Mouse (Mus musculus) heart, embryonic 16.5 days (tissue): Measurements from ENCODE around the gene Mpnd. TPM values are rescaled to one million over a fixed set of nuclear protein-coding genes. Genes with fewer than 3 reads are reported as not detected.

Experiments used
- ATAC-seq: fragments of 200-750 bp; cut with Nextera tagmentation; replicated peaks from 2 replicates; pipeline ENCODE4 v1.8.0; 2017; ENCODE audit warnings: moderate number of reproducible peaks; ENCODE audit not compliant: insufficient read depth, low FRiP score; ENCODE audit errors: extremely low read depth
- H3K27ac ChIP-seq: fragments of 300-500 bp; sonication (generic); 2 replicates; pipeline ENCODE4 v1.5.1; 2014; ENCODE audit warnings: mild to moderate bottlenecking, low read length, control low read depth, moderate library complexity
- H3K27me3 ChIP-seq: fragments of 300-500 bp; sonication (generic); 2 replicates; pipeline ENCODE4 v1.6.1; 2014; ENCODE audit warnings: low read length, mixed read lengths; ENCODE audit not compliant: control insufficient read depth, insufficient read depth
- H3K36me3 ChIP-seq: fragments of 300-500 bp; sonication (generic); 2 replicates; pipeline ENCODE4 v1.6.1; 2014; ENCODE audit not compliant: control insufficient read depth, insufficient read depth
- H3K4me1 ChIP-seq: fragments of 300-500 bp; sonication (generic); 2 replicates; pipeline ENCODE4 v1.6.1; 2014; ENCODE audit warnings: low read length, mixed read lengths; ENCODE audit not compliant: control insufficient read depth, insufficient read depth
- H3K4me2 ChIP-seq: fragments of 300-500 bp; sonication (generic); 2 replicates; pipeline ENCODE4 v1.6.1; 2014; ENCODE audit warnings: low read depth, mild to moderate bottlenecking, control low read depth, low read length
- H3K4me3 ChIP-seq: fragments of 300-500 bp; sonication (generic); 2 replicates; pipeline ENCODE4 v1.5.1; 2014; ENCODE audit warnings: mild to moderate bottlenecking, control low read depth, low read length
- H3K9ac ChIP-seq: fragments of 300-500 bp; sonication (generic); 2 replicates; pipeline ENCODE4 v1.6.1; 2014; ENCODE audit warnings: low read length, control low read depth
- H3K9me3 ChIP-seq: fragments of 300-500 bp; sonication (generic); replicated peaks from 2 replicates; pipeline ENCODE4 v1.6.1; 2016; ENCODE audit warnings: low read length; ENCODE audit not compliant: control insufficient read depth
- WGBS: fragments of 180-500 bp; shearing (Covaris S2); extraction: QIAGEN DNeasy Blood & Tissue Kit; methylation state at CpG from one replicate; pipeline ENCODE4 v1.1.7; 2014; 5-methylcytosine and 5-hydroxymethylcytosine counted together
- polyA plus RNA-seq: library from polyadenylated mRNA; unstranded; fragments of >200 nt; fragmentation: Nextera tagmentation; extraction: Ambion mirVana; gene quantifications from 2 replicates; pipeline ENCODE4 v1.2.1, GENCODE M21; 2015

Mpnd gene
- polyA plus RNA-seq, 1 experiment from 2014 or later = 77.4 TPM

GRCm38 (mm10) chr17:56015293-56015692 is 9.8 kb downstream of the Mpnd start:
- no peak overlapping the region for H3K4me3 ChIP-seq
- no peak for ATAC-seq
- no peak overlapping the region for H3K27ac ChIP-seq
- H3K4me2 ChIP-seq = no peak overlapping the region
- no peak overlapping the region for H3K9ac ChIP-seq
- 89% methylated on average over 9 of the region's 9 CpGs for WGBS
- no peaks in the 10 kb centered on the region for H3K27me3 ChIP-seq
- no peaks in the 10 kb centered on the region for H3K9me3 ChIP-seq
- peaks cover 7% of the 10 kb centered on the region for H3K4me1 ChIP-seq
- H3K36me3 ChIP-seq = peaks cover 49% of the 10 kb centered on the region

- H3K9ac ChIP-seq = no peak overlapping the region
- peaks cover 49% of the 10 kb centered on the region for H3K36me3 ChIP-seq
- 83% methylated on average over 8 of the region's 8 CpGs for WGBS
- no peak overlapping the region for H3K27ac ChIP-seq
- 0 out of 2 replicates have a peak, but pooled peaks cover 4% of the 10 kb centered on the region for H3K4me1 ChIP-seq
- no peak overlapping the region for H3K4me3 ChIP-seq
- ATAC-seq = no peak
- H3K4me2 ChIP-seq = no peak overlapping the region
- no peaks in the 10 kb centered on the region for H3K27me3 ChIP-seq
- H3K9me3 ChIP-seq = no peaks in the 10 kb centered on the region
These were observed 10.9 kb downstream of the Mpnd start for GRCm38 (mm10) chr17:56016382-56016781.

- no peak overlapping the region for H3K27ac ChIP-seq
- WGBS = 81% methylated on average over 15 of the region's 15 CpGs
- no peak overlapping the region for H3K4me3 ChIP-seq
- no peak overlapping the region for H3K4me2 ChIP-seq
- H3K27me3 ChIP-seq = no peaks in the 10 kb centered on the region
- H3K36me3 ChIP-seq = peaks cover 44% of the 10 kb centered on the region
- no peaks in the 10 kb centered on the region for H3K9me3 ChIP-seq
- no peak overlapping the region for H3K9ac ChIP-seq
- no peak for ATAC-seq
- 0 out of 2 replicates have a peak, but pooled peaks cover 4% of the 10 kb centered on the region for H3K4me1 ChIP-seq
These were observed 11.6 kb downstream of the Mpnd start for GRCm38 (mm10) chr17:56016793-56017785.

- Histone ChIP-seq H3K27ac (no peak overlapping the region), H3K4me2 (no peak overlapping the region), H3K27me3 (no peaks in the 10 kb centered on the region), H3K4me1 (peaks cover 5% of the 10 kb centered on the region; the same call in 1 of the 2 replicates), H3K4me3 (no peak overlapping the region), H3K9me3 (no peaks in the 10 kb centered on the region), H3K36me3 (peaks cover 39% of the 10 kb centered on the region), H3K9ac (no peak overlapping the region)
- 91% methylated on average over 7 of the region's 7 CpGs for WGBS
- ATAC-seq = no peak
These were observed 12.3 kb downstream of the Mpnd start for GRCm38 (mm10) chr17:56017848-56018247.

GRCm38 (mm10) chr17:56018347-56019131 is 13.0 kb downstream of the Mpnd start:
- peaks cover 11% of the 10 kb centered on the region; the same call in 1 of the 2 replicates for H3K4me1 ChIP-seq
- no peak overlapping the region for H3K9ac ChIP-seq
- H3K36me3 ChIP-seq = peaks cover 37% of the 10 kb centered on the region
- H3K27me3 ChIP-seq = no peaks in the 10 kb centered on the region
- no peaks in the 10 kb centered on the region for H3K9me3 ChIP-seq
- peak; percentile 19; the same call in 1 of the 2 replicates for ATAC-seq
- WGBS = 70% methylated on average over 20 of the region's 20 CpGs
- no peak overlapping the region for H3K4me3 ChIP-seq
- no peak overlapping the region for H3K4me2 ChIP-seq
- no peak overlapping the region for H3K27ac ChIP-seq

GRCm38 (mm10) chr17:56020400-56021084 is 15.0 kb downstream of the Mpnd start:
- H3K4me3 ChIP-seq = no peak overlapping the region
- ATAC-seq = no peak
- H3K9me3 ChIP-seq = no peaks in the 10 kb centered on the region
- 84% methylated on average over 6 of the region's 6 CpGs for WGBS
- no peaks in the 10 kb centered on the region for H3K27me3 ChIP-seq
- H3K9ac ChIP-seq = no peak overlapping the region
- H3K4me1 ChIP-seq = peaks cover 26% of the 10 kb centered on the region
- no peak overlapping the region for H3K4me2 ChIP-seq
- H3K27ac ChIP-seq = no peak overlapping the region
- H3K36me3 ChIP-seq = peaks cover 26% of the 10 kb centered on the region

GRCm38 (mm10) chr17:56021161-56021910 is 15.8 kb downstream of the Mpnd start:
- H3K4me2 ChIP-seq = no peak overlapping the region
- H3K27ac ChIP-seq = peak overlapping the region; percentile 31; the same call in 1 of the 2 replicates
- no peaks in the 10 kb centered on the region for H3K9me3 ChIP-seq
- peaks cover 18% of the 10 kb centered on the region for H3K36me3 ChIP-seq
- WGBS = 82% methylated on average over 4 of the region's 4 CpGs
- no peak for ATAC-seq
- H3K4me1 ChIP-seq = peaks cover 33% of the 10 kb centered on the region
- H3K27me3 ChIP-seq = no peaks in the 10 kb centered on the region
- no peak overlapping the region for H3K9ac ChIP-seq
- H3K4me3 ChIP-seq = no peak overlapping the region
